Mouse (Mus musculus): ENCODE measurements at regions not wholly inside any gene's neighbourhood (a gene's known extent, or its start where the extent isn't known, plus 50 kb on each side); places are given as distances from the start of the nearest gene placed in this dataset.

DNA sequence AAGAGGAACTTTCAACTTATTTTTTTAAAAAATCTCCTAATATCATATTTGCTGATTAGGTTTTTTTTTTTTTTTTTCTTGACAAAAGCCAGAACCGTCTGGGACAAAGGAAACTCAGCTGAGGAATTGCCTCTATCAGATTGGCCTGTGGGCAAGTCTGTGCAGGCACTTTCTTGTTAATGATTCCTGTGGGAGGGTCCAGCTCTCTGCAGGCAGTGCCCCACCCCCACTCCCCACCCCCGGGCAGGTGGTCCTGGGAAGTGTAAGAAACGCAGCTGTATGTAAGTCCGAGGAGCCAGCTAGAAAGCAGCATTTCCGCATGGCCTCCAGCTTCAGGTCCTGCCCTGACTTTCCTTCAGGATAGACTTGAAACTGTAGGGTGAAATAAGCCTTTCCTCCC lies 377.7 kb downstream of the Sox2 start:
- DNase-seq, result no peak

DNA sequence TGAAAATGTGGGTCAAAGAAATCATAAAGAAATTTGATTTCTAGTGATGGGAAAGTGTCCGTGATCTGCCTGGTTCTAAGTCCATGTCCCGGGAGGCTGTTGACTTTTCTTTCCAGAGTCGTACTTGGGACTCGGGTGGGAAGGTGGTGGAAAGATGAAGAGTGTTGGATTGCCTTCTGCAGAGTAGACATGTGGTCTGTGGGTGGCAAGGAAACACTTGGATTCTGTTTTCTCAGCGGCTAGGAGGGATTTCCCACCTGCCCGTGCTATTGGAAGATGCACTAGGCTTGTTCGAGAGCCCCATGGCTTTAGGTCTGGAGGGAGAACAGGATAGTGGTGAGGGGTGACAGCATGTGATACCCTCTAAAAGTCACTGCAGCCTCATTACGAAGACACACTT lies 379.7 kb downstream of the Sox2 start:
- DNase-seq, result no peak

DNA sequence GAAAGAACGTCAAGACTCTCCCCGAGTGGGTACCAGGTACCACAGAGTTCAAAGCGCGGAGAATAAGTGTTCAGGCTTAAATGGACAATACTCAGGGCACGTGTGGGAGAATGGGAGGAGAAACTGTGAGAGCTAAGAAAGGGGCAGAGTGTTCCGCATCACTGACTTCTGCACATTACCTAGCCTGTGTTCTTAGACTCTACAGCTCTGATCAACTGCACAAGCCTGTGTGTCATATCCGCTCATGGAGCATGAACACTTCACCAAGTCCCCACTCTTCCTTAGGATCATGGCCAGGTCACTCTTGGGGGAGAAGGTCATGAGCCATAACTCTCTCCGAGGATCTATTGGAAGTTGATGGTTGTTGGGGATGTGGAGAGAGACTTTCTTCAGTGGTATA lies 383.4 kb downstream of the Sox2 start:
- DNase-seq, result no peak

DNA sequence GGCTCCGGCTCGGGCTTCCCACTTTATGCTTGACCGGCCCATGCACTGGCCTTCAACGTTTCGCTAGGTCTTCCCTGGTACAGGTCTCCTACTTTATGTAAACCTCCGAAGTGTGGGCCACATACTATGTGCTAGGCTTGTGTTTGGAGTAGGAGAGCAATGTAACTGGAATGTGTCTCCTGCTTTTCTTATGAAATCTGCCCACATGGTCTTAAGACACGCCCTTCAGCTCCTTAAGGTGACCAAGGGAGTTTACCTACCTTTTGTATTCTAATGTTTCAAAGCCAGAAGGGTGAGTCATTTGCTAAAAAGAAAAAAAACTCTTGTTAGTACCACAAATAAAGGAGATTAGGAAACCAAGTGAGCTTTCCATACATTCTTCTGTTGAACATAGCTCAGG lies 385.0 kb downstream of the Sox2 start:
- DNase-seq, result no peak

DNA sequence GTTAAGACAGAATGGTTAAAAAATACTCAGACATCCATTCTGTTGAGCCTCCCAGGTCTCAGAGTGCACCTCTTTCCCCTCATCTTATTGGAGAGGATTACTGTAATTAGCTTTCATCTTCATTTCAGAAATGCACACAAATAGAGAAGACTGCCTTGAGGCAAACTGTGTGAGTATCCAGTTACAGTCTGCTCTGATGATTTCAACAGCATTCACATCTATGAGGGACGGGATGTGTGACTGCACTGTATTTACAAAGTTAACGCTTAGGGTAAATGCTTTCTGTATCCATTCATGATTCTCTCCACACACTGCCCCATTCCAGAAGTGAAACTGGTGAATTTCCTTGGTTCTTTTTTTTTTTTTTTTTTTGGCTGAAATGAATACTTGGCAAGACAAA lies 393.5 kb downstream of the Sox2 start:
- DNase-seq, result no peak

DNA sequence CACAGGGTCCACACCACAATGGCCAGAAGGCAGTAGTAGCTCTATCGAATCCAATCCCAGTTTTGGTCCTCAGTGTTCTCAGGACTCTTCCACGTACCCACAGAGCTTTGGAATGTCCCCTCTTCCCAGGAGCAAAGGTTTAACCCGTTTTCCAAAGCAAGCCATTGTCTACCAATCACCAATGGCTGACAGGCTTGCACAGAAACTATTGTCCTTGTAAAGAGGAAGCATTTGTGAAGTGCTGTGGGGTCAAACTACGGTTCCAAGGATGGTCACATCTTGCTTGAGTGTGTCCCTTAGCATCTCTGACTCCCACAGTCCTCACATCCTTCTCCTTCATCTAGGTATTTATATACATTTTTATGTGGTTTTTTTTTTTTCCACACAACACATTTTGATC lies 409.2 kb downstream of the Sox2 start:
- no peak for DNase-seq

DNA sequence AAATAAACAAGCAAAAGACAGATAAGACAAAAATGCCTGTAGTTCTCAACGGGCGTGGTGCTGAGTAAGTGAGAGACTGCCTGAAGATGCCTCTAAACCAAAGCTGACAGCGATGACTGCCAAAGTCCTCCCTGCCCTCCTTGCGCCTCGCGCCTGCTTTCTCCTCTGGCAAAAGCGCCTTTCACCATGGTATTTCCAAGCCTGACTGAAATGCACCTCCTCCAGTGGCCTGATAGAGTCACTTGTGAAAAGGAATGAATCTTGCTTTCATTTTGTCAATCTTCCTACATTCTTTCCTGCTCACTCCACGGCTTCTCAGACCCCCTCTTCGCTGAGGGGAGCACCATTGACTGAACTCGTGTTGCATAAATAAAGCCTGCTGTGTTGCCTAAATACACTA lies 409.8 kb downstream of the Sox2 start:
- DNase-seq, result no peak

DNA sequence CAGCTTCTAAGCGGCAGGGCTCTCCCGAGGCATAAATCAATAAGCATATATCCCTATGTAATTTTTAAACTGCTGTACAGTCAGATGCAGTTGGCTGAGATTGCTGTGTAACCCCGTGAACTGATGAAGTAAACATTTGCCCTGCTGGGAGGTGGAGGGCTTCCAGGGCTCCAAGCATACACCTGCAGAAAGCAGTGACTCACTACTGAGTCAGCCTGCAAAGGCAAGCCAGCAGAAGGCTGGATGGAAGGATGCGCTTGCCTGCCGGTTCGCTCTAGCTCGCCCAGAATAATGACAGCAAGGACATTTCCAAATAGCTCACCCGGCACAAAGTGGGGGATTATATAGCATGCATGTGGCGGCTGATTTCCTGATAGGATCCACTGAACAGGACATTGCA lies 416.6 kb downstream of the Sox2 start:
- DNase-seq, result no peak

DNA sequence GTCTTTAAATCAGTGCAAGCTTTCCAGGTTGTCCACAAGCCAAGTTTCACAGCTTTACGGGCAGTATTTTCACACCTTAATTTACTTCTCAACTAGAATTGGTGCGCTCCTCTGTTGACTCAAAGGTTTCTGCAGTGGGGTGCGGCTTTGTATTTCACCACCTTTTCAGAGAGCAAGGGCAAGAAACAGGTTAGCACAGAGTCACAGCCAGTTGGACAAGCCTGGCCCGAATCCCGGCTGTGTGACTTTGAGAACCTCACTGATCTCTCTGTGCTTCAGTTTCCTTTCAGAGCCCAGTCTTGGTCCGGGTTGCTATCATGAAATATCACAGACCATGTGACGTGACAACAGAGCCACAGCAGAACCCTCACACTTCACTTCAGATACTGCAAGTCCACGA lies 418.4 kb downstream of the Sox2 start:
- DNase-seq, result no peak

DNA sequence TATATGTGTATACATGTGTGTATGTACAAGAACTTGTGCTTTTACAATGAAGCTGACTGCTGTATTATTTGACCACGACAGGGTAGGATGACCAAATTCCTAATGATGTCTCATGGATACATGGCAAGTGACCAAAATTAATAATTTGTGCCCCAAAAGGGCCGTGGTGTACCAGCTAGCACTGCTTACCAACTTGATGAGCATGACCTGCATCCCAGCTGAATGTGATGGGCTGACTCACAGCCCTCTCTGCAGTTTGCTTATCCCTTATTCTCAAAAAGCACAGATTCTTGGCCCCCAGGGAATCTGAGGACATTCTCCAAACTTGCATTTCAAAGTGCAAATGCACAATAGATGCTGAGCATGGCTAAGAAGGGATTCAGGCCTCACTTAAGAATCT lies 420.8 kb downstream of the Sox2 start:
- DNase-seq, result no peak

DNA sequence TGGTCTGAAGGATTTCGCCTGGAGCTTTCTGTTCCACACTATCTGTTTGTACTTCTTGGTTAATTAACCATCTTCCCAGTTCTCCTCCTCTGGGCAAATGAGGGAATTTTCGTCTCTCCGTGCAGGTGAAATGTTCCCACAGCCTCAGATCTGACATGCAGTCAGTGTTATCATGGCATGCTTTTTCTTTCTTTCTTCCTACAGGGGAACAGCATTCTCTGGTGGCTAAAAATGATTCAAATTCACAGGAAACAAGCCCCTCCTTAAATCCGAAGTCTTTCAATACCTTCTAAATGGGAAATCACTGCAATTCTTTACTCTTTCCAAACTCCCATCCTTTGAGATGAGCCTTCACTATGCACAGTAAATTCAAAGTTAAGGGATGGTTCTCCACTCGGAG lies 429.7 kb downstream of the Sox2 start:
- no peak for DNase-seq

DNA sequence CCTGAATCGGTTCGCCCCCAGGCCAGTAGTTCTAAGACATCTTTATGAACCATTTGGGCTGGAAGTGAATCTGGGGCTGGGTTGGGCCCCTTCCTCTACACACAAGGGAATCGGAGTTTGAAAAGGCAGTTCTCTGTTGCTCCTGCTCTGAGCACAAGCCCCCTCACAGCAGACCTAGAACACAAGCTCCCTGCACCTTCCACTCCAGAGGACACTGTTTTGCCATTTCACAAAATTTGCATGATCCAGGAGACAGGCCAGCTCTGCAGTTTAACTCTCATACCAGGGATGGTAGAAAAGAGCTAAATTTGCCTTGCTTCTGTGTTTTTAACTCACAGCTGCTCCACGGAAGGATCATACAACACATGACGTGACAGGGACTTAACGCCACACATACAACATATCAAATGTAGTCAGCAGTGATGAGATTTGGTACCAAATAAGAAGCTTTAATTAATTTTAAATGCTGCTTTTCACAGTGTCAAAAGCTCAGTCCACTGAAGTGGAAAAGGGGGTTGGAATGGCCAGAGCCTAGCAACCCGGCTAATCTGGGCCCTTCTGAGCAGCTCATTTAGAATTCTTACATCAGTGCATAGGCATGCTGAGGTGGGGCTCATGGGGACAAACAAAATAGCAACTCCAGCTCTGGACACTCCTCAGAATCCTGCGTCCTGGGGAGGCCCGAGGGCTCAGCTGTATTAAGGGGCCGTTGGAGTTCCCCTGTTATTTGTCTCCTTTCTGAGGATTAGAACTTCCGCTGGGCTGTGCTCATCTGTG lies 434.1 kb downstream of the Sox2 start:
- no peak for DNase-seq

DNA sequence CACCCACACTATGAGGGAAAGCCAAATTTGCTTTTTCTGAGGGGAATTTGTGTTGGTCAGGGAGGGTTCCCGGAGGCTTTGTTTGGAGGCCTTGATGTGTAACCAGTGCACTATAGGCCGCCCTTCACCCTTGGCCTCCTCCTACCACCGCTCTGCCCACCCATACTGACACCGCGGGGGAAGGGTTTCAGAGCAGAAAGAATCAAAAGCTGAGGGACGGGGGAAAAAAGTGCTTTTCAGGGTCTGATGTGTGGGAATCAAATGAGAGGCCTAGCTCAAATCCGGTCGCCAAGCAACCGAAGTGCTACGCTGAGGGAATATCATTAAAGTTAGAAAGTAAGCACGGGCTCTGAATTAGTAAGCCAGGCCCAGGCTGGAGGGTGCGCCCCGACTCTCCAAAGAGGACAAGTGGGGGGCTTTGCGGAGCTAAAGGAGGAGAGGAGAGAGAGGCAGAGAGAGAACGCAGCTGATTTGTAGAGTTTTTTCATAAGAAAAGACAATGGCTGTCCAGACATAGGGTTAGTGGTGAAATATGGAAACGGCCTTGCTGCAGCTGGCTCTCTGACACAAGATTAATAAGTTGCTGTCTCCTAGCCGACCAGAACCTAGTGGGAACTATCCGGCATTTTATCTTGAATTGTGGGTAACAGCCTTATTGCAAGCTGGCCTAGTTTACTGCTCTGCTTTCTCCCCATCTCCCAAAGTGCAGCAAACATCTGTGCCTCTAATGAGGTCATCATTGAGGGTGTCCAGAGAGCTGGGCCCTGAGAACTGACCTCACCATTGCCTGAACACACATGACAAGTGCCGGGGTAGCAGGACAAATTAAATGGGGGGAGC lies 438.3 kb downstream of the Sox2 start:
- no peak for DNase-seq

DNA sequence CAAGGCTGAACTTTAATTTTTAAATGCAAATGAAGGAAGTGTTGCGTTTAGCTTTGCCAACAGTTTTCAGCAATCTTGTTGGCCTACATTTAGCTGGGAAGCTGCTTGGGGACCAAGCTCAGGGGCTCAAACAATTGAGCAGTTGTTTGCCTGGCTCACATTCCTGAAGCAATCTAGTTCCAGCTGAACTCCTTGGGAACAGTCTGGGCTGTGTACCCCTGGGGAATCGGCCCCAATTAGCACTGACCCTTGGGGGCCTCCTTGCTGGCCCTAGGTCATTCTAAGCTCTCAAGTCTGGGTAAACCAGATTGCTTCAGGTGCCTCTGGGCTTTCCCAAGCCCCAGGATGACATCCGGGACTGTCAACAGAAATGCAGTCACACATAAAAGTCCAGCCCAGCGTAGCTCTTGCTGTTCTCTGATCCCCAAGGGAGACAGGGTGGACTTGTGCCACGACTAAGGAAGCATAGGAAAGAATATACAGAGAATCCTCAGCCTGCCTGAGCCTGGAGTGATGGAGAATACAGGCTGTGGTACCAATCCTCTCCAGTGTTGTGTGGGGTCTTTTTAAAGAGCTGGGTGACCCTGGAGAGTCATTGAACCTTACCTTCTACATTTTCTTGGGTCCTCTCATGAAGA lies 440.4 kb downstream of the Sox2 start:
- DNase-seq, result no peak

DNA sequence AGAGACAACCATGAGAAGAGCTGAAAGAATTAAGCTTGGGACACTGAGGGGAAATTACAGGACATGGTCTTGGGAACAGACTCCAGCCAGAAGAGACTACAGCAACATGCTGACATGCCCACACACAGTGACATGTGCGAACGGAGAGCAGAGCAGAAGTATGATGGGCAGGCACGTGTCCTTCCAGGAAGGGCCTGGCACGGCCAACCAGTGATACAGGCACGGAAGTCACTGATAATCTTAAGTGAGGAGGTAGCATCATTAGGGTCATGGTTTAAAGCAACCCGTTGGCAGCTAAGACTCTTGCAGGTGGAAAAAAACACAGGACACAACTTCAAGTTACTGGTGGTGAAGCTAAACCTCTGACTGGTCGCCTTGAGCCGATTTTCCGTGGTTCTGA lies 442.8 kb downstream of the Sox2 start:
- DNase-seq, result no peak

DNA sequence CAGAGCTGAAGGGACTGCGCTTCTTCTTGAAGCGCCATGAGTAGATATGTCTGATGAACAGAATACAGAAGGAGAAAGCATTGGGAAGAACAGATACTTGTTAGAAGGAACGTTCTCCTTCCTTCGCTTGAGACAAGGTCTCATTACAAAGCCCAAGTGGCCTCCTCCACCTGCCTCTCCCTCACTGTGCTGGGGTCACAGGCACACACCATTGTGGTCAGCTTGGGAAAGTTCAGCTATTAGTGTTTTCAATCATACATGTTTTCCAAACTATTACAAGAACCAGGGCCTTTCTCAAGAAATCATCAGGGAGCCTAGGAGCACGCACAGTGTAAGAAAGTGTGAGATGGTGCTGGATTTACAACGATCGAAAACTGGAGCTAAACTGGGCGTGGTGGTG lies 445.0 kb downstream of the Sox2 start:
- DNase-seq, result no peak

DNA sequence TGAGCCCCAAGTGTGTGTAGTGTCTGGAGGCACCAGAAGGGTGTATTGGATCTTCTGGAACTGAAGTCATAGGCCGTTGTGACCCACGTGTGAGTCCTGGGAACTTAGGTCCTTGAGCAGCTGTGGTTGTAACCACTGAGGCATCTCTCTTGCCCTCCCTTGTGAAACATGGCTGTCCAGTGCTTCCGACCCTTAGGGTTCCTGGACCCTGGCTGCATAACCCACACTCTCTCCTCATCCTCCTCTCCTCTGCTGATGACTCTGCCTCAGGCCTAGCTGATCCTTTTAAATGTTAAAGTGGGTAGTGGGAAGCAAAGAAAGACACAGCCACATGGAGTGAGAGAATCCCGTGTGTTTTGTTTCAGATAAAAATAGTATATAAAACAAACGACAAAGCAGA lies 446.2 kb downstream of the Sox2 start:
- DNase-seq, result no peak

DNA sequence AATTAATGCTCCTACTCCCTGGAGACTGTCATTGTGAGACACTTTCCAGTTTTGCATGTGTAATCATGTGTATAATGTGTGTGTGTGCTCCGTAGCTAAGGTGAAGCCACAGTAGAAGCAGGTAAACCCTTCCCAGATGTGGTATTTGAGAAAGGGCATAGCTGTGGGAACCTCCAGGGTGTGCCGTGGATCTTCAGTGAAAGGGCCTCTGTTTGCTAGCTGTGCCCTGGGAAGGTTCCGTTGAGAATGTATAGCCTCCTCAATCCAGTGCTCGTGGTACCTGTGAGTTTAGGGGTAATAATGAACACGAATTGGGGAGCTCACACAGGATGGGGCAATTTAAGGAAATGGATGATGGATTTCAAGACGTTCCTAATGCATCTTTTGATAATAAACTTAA lies 447.6 kb downstream of the Sox2 start:
- no peak for DNase-seq

DNA sequence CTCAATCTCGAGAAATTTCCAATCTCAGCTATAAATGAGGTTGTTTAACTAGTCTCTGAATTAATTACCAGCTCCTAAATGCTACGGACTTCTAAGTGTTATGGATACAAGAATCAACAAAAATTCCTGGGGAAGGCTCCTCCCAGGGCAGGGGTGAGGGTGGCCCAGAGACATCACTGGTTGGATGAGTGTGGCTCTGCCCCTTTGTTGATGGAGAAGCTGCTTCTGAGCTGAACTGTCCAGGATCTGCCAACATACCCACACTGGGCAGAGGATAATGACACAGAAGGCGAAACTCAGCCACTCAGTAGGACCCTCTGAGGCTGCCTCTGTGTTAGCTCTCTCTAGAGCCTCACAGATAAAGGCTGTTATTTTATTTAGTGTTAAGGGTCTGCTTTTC lies 449.0 kb downstream of the Sox2 start:
- no peak for DNase-seq

DNA sequence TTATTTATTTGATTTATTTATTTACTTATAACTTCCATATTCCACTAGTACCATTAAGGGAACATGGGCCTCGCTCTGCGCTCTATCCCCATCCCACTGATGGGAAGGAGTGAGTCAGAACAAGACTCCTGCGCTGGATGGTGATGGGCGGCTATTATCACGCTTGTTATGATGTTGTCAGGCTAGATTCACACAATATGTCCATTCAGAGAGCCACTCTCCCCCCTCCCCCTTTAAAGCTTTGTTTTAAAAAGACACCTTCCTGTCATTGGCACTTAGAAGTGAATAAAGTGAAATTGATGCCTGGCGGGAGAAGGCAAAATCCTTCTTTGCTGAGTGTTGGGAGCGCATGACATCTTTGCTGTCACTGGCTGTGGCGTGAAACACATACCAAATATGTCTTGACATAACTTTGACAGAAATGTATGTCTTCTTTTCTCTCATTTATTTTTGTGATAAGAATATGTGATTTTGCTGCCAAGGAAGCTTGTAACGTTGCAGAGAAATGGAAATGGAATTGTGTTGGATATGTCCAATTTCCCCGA lies 449.7 kb downstream of the Sox2 start:
- DNase-seq, result no peak

DNA sequence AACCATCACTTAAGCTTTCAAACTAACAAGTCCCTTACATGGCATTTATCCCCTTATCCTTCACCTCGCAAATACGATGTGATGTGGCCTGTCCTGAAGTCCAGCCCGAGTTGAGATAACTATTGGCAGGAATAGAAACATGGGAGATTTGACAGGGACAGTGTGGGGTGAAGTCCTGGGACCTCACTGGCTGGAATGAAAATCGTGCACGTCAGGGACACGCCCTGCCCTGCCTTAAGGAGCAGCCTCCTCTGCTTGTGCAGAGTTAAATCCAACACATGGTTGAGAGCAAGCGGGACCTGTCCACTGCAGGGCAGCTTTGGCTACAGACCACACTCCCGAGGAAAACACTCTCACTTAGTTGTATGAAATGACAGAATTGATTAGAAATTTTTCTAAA lies 451.1 kb downstream of the Sox2 start:
- no peak for DNase-seq

DNA sequence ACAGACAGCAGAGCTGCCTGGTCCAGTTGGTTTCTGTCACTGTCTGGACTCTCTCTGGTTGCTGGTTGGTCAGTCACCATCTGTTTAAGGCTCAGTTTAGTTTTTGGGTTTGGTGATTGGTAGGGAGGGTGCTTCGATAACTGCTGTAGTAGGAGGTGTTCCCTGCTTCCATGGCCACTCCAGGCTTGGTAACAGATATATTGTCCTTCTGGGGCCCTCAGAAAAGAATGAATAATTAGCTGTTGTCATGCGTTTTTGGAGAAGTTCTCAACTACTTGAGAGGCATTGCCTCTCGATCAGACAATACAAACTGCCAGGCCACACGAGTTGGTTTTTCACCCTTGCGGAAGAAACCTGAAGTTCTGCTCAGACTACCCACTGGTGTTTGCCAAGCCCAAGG lies 451.7 kb downstream of the Sox2 start:
- DNase-seq, result no peak

DNA sequence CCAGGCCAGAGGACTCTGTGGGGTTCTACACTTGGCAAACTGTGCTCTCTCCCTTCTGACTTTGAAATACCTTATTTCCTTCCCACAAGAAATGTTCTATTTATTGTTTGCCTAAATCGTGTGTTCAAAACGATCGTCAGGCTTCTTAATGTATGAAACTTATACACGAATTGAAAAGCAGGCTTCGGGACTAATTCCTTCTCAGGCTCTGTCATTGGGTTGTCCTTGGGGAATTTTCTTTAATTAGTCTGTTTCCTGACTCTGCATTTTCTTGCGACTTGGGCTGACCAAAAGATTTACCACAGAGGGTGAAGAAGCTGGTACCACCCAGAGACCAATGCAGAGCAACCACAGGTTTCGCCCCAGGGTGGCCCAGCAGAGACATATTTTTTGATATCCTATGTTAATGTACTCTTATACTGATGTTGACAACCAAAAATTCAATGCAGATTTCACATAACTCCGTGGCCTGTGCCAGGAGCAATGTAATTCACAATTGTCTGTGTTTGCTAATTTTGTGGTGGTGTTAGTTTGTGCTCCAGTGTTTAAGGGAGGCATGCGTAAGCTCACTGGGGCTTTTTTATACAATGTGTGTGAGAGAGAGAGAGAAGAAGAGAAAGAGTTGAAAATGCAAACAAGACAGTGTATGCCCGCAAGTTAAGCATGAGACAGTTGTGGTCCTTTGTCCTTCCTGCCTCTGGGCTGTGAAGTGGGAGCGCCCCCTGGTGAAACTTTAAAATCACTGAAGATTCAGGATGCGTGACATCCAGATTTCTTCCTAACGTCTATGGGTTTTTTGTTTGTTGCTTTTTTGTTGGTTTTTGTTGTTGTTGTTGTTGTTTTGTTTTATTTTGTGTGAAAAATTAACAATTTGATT lies 452.7 kb downstream of the Sox2 start:
- DNase-seq, result peak; percentile 49 to 71

Measured in kidney, postnatal 25 days (tissue).